Mouse (Mus musculus): ENCODE results near the gene Heatr1. TPM values are rescaled to one million over a fixed set of nuclear protein-coding genes. Genes with fewer than 3 reads are reported as not detected.
A peak's percentile ranks its signal among the peaks of the same experiment; 100 is the strongest.
"Not testable (repeated sequence)": the region's sequence is repeated elsewhere in the genome, so short reads cannot be mapped to it uniquely, and the experiment has no call there.

Gene Heatr1
- polyA plus RNA-seq, 1 experiment from 2014 or later: 15.6 TPM

DNA sequence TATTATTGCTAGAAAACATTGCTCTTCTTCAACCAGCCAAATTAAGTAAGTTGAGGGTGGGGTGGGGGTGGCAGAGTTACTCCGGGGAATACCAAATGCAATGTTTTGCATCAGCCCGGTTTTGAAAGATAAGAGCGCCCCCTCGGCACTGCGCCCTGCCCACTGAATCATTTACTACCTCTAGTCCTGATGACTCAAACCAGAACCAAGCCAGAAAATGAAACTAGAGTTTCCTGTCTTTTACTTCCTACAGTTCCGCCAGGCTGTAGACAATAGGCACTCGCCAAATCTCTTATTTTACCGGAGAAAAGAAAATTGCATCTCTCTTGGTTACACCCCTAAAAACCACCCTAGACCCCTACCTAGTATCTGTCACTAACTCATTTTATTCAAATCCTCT, 65.6 kb downstream of the Heatr1 start:
- no peaks in the 10 kb centered on the region for H3K9me3 ChIP-seq
- H3K4me1 ChIP-seq: peaks cover 14% of the 10 kb centered on the region; the same call in 1 of the 2 replicates
- 5% methylated on average over 8 of the region's 8 CpGs for WGBS
- ATAC-seq (replicated peaks): peak; percentile 9; the same call in 1 of the 2 replicates
- peak overlapping the region; percentile 64 for H3K9ac ChIP-seq (replicated peaks)
- H3K27me3 ChIP-seq: no peaks in the 10 kb centered on the region
- H3K36me3 ChIP-seq: no peaks in the 10 kb centered on the region
- H3K27ac ChIP-seq (replicated peaks): peak overlapping the region; percentile 25; the same call in 1 of the 2 replicates
- H3K4me3 ChIP-seq: peak overlapping the region; percentile 55
- H3K4me2 ChIP-seq (replicated peaks): peak overlapping the region; percentile 86

DNA sequence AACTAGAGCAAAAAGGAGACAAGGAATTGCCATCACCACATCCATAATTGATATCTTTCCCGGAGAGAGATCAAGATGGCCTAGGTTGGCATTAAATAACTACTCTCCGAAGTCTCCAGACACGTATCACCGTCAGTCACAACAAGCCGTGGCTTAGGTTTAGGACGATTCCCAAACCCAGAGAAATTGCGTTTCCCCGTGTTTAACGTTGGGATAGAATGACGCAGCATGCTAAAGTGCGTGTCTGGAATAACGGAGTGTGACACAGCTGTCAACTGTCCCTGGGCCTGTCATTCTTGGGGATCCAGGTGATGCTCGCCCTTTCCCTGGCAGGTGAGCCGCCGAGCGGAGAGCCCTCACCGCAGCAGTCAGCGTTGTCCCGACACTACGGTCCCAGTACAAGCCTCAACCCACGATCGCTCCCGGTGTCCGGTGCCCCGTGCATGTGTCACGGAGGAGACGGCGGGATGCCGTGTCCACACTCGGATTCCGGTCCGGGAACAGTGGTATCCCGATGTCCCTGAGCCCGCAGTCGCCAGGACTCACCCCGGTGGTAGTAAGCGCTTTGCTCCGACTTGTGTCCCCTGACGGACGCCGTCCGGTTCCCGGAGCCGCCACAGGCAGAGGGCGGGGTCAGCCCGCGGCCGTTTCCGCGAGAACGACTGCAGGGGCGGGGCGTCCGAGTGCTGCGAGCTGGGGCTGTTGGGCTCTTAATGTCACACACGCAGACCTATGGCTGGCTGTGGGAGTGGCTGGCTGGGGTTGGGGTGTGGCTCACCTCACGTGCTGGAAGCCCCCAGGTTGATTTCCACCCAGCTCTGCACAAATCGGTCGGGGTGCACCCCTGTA, 66.3 kb downstream of the Heatr1 start:
- WGBS: under 1% methylated on average over 59 of the region's 59 CpGs
- ATAC-seq (replicated peaks): peak; percentile 95
- H3K4me3 ChIP-seq: peak overlapping the region; percentile 55
- peaks cover 14% of the 10 kb centered on the region; the same call in 1 of the 2 replicates for H3K4me1 ChIP-seq
- H3K27me3 ChIP-seq: no peaks in the 10 kb centered on the region
- H3K4me2 ChIP-seq (replicated peaks): peak overlapping the region; percentile 86
- no peaks in the 10 kb centered on the region for H3K9me3 ChIP-seq
- H3K36me3 ChIP-seq: no peaks in the 10 kb centered on the region
- peak overlapping the region; percentile 25; the same call in 1 of the 2 replicates for H3K27ac ChIP-seq (replicated peaks)
- H3K9ac ChIP-seq (replicated peaks): peak overlapping the region; percentile 64

DNA sequence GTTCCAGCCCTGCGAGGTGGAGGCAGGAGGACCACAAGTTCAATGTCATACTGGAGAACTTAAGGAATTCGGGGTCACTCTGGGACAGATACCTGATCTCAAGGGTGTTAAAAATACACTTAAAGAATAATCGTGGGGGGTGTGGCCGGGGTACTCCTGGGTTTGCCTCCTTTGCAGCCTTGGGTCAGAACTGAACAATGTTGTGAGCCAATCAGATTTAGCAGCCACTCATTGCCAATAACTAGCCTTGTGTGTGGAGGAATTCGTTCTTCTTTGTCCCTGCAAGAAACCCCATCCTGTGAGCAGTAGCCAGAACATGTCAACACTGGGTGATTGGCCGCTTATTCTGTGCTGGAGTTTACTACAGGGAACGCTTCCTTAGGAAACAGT, 66.9 kb downstream of the Heatr1 start:
- no peaks in the 10 kb centered on the region for H3K36me3 ChIP-seq
- 3% methylated on average over 7 of the region's 7 CpGs for WGBS
- H3K9me3 ChIP-seq: no peaks in the 10 kb centered on the region
- H3K4me1 ChIP-seq: peaks cover 14% of the 10 kb centered on the region; the same call in 1 of the 2 replicates
- H3K27ac ChIP-seq (replicated peaks): no peak overlapping the region
- peak overlapping the region; percentile 86 for H3K4me2 ChIP-seq (replicated peaks)
- peak overlapping the region; percentile 64 for H3K9ac ChIP-seq (replicated peaks)
- H3K27me3 ChIP-seq: no peaks in the 10 kb centered on the region
- ATAC-seq (replicated peaks): no peak; the same call in 1 of the 2 replicates
- H3K4me3 ChIP-seq: peak overlapping the region; percentile 55

DNA sequence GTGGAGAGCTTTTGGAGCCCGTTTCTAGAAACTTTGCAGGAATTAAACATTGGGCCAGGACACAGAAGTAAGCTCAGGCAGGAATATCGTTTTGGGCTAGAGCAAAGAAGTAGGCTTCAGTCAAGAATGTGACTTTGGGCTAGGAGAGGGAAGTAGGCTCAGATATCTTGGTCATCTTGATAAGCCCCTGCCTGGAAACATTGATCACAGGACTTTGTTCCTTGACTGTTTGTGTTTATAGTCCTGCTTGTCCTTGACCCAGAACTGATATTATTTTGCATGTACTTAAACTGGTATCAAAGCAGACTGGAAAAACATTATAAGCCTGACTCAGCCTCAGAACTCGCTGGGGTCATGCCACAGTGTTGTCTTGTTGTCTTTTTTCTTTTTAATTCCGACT, 67.8 kb downstream of the Heatr1 start:
- Histone ChIP-seq H3K4me2 (replicated peaks) (no peak overlapping the region), H3K9me3 (no peaks in the 10 kb centered on the region), H3K27me3 (no peaks in the 10 kb centered on the region), H3K9ac (replicated peaks) (no peak overlapping the region), H3K4me3 (no peak overlapping the region), H3K27ac (replicated peaks) (no peak overlapping the region), H3K36me3 (no peaks in the 10 kb centered on the region), H3K4me1 (peaks cover 14% of the 10 kb centered on the region; the same call in 1 of the 2 replicates)
- no peak for ATAC-seq (replicated peaks)
- 81% methylated on average over 4 of the region's 4 CpGs for WGBS

DNA sequence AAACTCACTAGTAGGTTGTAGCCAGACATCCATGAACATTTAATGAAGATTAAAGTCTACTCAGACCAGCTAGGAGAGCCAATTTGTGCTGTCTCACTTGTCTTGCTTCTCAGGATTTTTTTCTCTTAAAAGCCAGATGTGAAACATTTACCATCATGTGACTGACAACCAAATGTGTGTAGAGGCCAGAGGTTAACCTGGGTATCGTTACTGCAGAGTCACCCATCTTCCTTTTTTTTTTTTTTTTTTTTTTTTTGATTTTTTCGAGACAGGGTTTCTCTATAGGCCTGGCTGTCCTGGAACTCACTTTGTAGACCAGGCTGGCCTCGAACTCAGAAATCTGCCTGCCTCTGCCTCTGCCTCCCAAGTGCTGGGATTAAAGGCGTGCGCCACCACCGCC, 69.3 kb downstream of the Heatr1 start:
- WGBS: 79% methylated on average over 6 of the region's 6 CpGs
- not testable (repeated sequence) for H3K4me3 ChIP-seq; H3K9ac ChIP-seq (replicated peaks); H3K27ac ChIP-seq (replicated peaks); H3K4me2 ChIP-seq (replicated peaks); H3K9me3 ChIP-seq; H3K27me3 ChIP-seq; ATAC-seq (replicated peaks); H3K36me3 ChIP-seq
- H3K4me1 ChIP-seq: peaks cover 14% of the 10 kb centered on the region; the same call in 1 of the 2 replicates

DNA sequence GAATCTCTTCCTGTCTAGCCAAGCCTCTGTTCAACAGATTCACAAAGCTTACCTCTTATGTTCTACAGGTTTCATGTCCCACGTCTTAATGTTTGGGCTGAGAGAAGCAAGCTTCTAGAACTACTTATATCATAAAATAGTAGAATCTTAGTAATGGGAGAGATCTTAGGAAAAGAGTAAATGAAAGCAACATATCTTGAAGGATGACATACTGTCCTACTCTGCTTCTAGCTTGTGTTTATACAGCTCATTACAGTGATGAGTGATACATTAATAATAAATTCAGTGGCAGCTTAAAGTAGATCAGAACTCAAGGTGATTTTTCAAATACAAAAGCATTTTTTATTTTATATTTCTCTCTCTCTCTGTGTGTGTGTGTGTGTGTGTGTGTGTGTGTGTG, 70.0 kb downstream of the Heatr1 start, which contains the start of gene Lgals8:
Gene Lgals8 (minus strand): TSS at position 101 of the 400 bp plus-strand sequence.
- peaks cover 11% of the 10 kb centered on the region; the same call in 1 of the 2 replicates for H3K4me1 ChIP-seq
- H3K27ac ChIP-seq (replicated peaks): no peak within 1 kb of the TSS
- H3K27me3 ChIP-seq: no peaks in the 10 kb centered on the region
- no peak for ATAC-seq (replicated peaks)
- no peak within 1 kb of the TSS for H3K9ac ChIP-seq (replicated peaks)
- no peaks in the 10 kb centered on the region for H3K9me3 ChIP-seq
- WGBS: 88% methylated on average over 1 of the region's 1 CpGs
- H3K4me3 ChIP-seq: no peak within 1 kb of the TSS
- no peaks in the 10 kb centered on the region for H3K36me3 ChIP-seq
- no peak within 1 kb of the TSS for H3K4me2 ChIP-seq (replicated peaks)

DNA sequence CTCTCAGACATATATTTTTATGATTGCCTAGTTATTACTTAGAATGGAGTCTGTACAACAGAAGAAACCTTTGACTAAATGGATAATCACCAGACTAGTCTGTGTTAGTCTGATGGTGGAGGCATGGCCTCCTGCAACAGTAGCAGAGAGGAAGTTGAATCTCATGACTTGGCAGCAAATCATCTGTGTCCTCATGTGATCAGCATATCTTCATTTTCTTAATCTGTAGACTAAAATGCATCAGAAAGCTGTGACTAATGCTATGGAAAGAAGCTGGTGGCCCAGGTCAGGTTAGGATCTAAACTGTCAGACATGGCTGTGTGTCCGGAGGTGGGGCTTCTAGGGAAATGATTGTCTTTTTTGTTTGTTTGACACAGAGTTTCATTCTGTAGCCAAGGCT, 73.7 kb downstream of the Heatr1 start:
- H3K27me3 ChIP-seq: no peaks in the 10 kb centered on the region
- no peak for ATAC-seq (replicated peaks)
- no peak overlapping the region for H3K4me2 ChIP-seq (replicated peaks)
- H3K9me3 ChIP-seq: no peaks in the 10 kb centered on the region
- H3K4me1 ChIP-seq: no peaks in the 10 kb centered on the region
- H3K27ac ChIP-seq (replicated peaks): no peak overlapping the region
- no peak overlapping the region for H3K4me3 ChIP-seq
- WGBS: 83% methylated on average over 1 of the region's 1 CpGs
- no peaks in the 10 kb centered on the region for H3K36me3 ChIP-seq
- H3K9ac ChIP-seq (replicated peaks): no peak overlapping the region

DNA sequence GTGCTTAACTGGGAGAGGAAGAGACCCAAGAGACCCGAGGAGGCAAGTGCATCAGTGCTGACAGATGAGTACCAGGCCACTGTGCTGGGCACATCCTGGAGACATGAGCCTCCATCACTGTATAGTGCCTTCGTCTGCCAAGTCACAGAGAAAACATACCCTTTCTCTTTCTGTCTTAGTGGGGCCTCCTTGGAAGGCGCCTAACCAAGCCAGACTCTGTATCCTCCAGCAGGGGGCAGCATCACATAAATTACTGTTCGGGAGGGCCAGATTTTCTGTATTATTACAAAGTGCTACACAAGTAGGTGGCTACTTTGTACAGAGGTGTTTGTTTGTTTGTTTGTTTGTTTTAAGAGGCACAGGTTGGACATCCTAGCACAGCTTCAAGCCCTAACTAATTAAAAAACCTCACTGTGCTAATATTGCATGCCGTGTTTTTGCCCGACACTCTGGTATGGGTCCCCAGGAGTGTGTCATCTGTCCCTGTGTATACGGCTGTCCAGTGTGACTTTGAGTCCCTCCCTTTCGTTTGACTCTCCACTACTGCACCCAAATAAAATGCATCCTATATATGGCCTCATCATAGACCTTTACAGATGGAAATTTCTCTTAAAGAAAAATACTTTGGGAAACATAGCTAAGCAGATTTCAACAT, 79.0 kb downstream of the Heatr1 start:
- WGBS: 32% methylated on average over 8 of the region's 8 CpGs
- Histone ChIP-seq H3K9me3 (no peaks in the 10 kb centered on the region), H3K4me2 (replicated peaks) (no peak overlapping the region), H3K27me3 (no peaks in the 10 kb centered on the region), H3K9ac (replicated peaks) (no peak overlapping the region), H3K27ac (replicated peaks) (no peak overlapping the region), H3K4me3 (no peak overlapping the region), H3K4me1 (no peaks in the 10 kb centered on the region), H3K36me3 (no peaks in the 10 kb centered on the region)
- ATAC-seq (replicated peaks): peak; percentile 85

DNA sequence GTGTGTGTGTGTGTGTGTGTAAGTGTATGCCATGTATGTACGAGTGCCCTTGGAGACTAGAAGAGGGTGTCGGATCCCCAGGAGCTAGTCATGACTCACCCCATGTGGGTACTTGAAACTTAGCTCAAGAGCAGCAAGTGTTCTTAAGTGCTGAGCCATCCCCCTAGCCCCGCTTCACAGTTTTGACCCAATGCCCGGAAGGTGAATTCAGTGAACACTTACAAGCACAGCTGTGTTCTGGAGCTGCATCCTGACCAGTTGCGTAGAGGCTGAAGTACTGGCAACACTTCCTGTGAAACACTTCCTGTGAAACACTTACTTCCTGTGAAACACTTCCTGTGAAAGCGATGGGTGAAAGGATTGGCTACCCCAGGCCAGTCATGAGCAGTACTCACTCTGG, 80.4 kb downstream of the Heatr1 start:
- Histone ChIP-seq H3K4me2 (replicated peaks) (no peak overlapping the region), H3K4me3 (no peak overlapping the region), H3K4me1 (no peaks in the 10 kb centered on the region), H3K27ac (replicated peaks) (no peak overlapping the region), H3K9ac (replicated peaks) (no peak overlapping the region), H3K36me3 (no peaks in the 10 kb centered on the region), H3K27me3 (no peaks in the 10 kb centered on the region), H3K9me3 (no peaks in the 10 kb centered on the region)
- ATAC-seq (replicated peaks): no peak
- WGBS: 88% methylated on average over 6 of the region's 6 CpGs

DNA sequence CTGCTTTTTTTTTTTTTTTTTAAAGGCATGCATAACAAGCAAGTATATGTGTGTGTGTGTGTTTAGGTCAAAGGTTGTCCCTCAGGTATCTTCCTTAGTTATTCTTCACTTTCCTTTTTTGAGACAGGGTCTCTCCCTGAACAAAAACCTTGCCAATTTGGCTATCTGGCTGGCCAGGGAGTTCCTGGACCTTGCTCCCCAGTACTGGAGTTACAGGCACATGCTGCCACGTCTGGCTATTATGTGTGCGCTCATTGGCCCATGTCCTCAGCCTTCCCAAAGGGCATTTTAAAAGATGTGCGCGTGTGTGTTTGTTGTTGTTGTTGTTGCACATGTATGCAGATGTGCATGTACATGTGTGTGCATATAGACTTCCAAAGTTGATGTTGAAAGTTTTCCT, 82.1 kb downstream of the Heatr1 start:
- H3K9me3 ChIP-seq: no peaks in the 10 kb centered on the region
- H3K27me3 ChIP-seq: no peaks in the 10 kb centered on the region
- no peak for ATAC-seq (replicated peaks)
- H3K27ac ChIP-seq (replicated peaks): no peak overlapping the region
- H3K36me3 ChIP-seq: no peaks in the 10 kb centered on the region
- no peaks in the 10 kb centered on the region for H3K4me1 ChIP-seq
- no peak overlapping the region for H3K4me2 ChIP-seq (replicated peaks)
- H3K9ac ChIP-seq (replicated peaks): no peak overlapping the region
- no peak overlapping the region for H3K4me3 ChIP-seq
- WGBS: 86% methylated on average over 4 of the region's 4 CpGs

DNA sequence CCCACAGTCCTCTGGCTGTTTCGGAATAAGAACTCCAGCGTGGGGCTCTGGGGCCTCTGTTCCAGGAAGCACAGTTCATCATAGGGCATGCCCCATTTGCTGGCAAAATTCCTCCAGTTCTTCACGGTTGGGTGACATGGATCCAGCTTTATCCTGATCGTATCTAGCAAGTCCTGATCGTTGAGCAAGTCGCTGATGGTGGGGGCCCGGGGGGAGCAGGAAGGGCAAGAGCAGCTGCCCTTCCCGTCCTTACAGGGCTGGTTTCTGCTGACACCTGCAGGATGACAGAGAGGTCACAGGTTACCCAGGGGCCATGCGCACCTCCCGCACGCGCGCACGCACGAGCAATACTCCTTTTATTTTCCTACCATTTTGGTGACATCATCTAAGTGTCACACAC, 83.5 kb downstream of the Heatr1 start:
- Histone ChIP-seq H3K36me3 (no peaks in the 10 kb centered on the region), H3K27ac (replicated peaks) (no peak overlapping the region), H3K9ac (replicated peaks) (no peak overlapping the region), H3K27me3 (no peaks in the 10 kb centered on the region), H3K4me2 (replicated peaks) (no peak overlapping the region), H3K4me1 (no peaks in the 10 kb centered on the region), H3K4me3 (no peak overlapping the region), H3K9me3 (no peaks in the 10 kb centered on the region)
- ATAC-seq (replicated peaks): no peak
- 86% methylated on average over 15 of the region's 15 CpGs for WGBS

DNA sequence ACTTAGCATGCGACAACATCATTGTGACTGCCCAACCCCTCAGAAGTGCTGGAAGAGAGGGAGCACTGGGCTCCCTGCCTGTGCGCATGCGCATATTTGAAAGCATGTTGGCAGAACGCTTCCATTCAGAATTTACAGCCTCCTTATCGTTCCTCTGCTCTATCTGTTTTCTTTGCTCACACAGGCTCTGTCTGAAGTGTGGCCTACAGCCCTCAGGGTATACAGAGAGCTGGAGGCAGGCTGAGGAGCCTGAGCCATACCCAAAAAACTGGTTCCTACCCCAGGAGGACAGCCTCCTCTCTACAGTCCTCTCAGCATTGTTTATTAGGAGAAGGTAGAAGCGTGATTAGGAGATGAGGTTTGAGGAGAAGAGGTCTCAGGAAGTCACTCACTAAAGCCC, 85.0 kb downstream of the Heatr1 start:
- Histone ChIP-seq H3K4me1 (no peaks in the 10 kb centered on the region), H3K9me3 (no peaks in the 10 kb centered on the region), H3K4me2 (replicated peaks) (no peak overlapping the region), H3K27me3 (no peaks in the 10 kb centered on the region), H3K4me3 (no peak overlapping the region), H3K9ac (replicated peaks) (no peak overlapping the region), H3K27ac (replicated peaks) (no peak overlapping the region), H3K36me3 (no peaks in the 10 kb centered on the region)
- no peak; the same call in 1 of the 2 replicates for ATAC-seq (replicated peaks)
- 80% methylated on average over 6 of the region's 6 CpGs for WGBS
